Mouse (Mus musculus) kidney, postnatal 25 days (tissue): ENCODE results near the gene Adra1d.

Experiments
- DNase-seq, 2 experiments: peaks; one replicate each; pipeline ENCODE4 v3.0.0; 2021; ENCODE audit warnings: mixed read lengths in 2 of 2

Adra1d gene

DNA sequence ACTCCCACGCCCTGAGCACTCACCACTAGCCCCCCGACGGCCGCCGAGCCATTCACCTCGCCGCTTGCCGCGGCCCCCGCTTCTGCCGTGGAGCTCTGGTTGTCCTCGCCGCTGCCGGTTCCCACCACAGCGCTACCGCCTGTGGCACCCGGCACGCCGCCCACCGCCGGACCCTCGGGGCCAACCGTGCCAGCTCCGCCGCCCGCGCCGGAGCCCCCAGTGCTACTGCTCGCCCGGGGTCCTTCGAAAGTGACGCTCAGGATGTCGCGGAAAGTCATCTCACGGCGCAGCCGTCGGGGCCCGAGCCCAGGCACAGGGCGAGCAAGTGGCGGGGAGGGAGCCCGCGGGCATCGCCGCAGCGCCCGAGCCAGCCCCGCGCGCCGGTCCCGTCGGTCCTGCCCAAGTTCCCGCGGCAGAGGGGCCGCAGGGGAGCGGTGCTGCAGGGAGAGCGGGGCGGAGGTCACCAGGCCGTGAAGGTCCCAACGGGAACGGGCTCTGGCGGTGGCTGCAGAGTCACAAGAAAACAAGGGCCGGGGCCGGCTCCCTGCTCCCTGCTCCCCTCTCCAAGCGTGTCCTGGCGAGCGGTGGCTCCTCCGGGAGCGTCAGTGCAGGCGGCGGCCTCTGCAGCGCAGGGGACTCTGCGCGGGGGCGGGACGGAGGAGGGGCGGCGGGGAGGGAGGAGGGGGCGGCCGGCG, at the start of gene Adra1d:
Adra1d (minus strand) TSS at position 393 of the 695 bp plus-strand sequence.
- DNase-seq: peak; percentile 30 to 50

DNA sequence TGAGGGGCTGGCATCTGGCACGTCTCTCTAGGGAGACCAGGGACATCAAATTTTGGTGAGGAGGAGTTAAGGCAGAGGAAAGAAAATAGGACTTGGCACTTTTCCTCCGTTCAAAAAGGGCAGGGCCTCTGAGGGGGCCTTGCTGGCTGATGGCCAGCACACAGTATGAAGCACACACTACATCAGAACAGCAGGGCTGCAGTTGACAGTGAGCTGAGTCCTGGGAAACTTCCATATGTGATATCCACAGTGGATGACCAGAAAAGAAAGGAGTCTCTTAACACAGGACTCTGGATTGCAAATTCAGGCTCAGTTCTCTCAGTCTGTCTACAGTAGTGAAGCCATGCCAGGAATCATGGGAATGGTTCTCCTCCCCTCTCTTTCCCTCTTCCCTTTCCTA, 39.8 kb upstream of the Adra1d start:
- DNase-seq: no peak

DNA sequence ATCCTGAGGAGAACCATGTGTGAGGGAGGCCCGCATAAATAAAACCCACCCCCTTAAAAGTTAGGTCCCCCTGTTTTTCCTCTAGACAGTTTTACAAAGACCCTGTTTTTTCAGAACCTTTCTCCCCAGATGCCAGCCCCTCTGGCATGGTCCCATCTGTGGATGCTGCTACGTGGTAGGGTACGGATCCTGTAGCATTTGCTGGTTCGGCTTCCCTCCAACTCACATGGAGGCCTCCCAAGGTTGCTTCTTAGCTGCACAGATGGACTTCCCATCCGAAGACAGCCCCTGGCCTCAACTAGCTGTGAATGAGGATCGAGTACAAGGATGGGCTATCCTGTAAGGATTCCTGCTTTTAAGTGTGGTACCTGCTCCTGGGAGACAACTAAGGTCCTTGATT, 32.8 kb upstream of the Adra1d start:
- no peak for DNase-seq

DNA sequence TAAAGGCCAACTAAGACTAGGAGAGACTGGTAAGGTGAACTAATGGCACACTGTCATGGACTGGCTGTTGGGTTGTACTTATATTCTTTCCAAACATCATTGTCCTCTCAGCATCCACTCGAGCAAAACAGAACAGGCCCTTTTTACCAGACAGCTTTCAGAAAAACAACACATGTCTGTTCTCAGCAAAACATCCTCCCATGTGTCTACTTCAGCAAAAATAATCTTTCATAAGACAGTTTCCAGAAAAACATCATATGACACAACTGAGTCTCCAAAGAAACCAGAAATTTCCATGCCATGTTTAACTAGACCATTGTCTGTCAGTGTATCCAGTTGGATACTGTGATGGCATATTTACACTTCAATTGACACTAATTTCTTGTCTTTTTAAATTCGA, 25.4 kb upstream of the Adra1d start:
- no peak for DNase-seq

DNA sequence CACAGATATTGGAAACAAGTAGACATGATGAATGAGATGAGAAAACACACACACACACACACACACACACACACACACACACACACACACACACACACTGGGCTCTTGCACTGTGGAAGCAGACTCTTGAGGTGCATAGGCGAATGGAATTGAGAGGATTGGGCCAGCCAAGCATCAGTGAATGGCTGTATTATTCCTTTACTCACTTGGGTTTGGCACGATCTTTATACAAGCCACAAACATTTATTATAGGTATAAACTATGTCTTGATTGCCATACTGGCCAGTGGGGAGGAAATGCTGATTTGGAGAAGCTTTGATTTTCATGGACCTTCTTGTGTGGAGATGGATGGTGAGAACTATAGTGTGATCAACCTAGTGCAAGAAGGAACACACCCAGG, 19.4 kb upstream of the Adra1d start:
- no peak for DNase-seq

DNA sequence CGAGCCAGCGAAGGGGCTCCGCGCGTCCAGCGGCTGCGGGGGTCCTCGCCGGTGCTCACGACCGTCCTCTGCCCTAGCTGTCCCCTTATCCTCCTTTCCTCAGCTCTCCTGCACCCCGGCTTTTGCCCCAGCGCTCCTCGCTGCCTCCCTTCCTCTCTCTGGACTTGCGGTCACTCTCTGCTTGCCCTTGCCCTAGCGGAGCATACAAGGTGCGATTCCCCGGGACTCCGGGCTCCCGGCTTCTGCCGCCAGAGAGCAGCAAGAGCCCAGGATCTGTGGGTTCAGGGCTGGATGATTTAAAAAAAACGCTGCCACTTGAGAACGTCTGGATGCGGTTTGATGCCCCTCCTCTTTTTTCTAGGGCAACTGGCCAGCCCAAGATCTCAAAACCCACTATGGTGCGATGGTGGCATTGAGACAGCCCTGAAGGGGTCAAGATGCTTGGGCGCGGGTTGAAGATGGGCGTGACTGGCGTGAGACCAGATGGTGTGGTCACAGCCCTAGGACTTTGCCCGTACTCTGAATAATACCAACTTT, 571 bp upstream of the Adra1d start:
- peak; percentile 65 to 79 for DNase-seq

DNA sequence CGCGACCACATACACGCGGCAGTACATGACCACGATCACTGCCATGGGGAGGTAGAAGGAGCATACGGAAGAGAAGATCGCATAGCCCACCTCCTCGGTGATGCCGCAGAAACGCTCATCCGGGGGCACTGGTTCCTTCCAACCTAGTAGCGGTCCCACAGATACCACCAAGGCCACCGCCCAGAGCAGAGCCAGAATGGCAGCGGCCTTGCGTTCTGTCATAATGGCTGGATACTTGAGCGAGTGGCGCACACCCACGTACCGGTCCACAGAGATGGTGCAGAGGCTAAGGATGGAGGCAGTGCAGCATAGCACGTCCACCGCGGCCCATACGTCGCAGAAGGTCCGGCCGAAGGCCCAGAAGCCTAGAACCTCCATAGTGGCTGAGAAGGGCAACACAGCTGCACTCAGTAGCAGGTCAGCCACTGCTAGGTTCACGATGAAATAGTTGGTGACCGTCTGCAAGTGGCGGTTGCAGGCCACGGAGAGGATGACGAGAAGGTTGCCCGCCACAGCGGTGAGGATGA, 676 bp downstream of the Adra1d start:
- DNase-seq: no peak

DNA sequence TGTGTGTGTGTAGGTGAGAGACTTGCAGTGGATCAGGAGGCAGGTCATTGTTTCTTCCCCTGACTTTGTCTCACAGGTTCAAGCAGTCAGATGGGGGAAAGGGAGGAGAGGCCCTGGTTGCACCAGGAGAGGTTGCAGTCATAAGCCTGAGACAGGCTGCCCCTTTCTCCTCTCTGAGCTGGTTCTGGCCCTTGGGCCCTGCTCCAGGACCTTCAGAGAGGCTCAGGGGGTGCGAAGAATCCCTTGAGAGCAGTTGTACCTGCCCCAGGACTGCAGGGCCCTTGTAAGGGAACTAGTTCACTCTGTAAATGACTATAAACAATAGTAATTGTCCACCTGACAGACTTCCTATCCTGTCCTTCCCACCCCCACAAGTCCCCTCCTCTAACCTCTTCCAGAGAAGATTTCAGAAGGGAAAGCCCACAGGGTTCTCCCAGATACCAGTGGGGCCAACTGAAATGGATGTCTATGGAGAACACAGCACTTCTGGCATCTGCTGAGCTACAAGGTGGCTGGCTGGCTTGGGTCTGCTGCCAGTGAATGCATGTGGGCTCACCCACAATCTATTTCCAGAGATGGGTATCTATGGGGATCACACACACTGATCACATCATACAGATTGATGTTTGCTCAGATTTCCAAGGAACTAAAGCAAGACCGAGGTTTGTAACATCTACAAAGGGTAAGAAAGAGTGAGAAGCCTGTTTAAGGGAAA, 1.7 kb downstream of the Adra1d start:
- DNase-seq: no peak

DNA sequence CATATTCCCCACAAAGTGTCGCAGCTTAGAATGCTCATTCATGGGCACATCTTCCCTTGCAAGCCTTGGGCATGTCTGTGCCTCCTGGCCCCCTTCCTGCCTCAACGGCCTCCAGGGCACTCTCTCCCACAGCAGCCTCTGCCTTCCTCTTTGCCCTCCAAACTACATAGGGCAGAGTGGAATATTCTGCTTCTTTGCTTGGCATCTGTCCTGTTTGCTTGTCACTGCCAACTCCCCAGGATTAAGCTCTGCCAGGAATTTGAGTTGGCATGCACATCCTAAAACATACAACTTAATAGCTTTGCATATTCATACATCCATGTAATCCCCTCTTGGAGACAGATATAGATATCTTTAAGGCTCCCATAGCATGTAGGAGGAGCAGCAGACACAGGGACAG, 4.2 kb downstream of the Adra1d start:
- no peak for DNase-seq

DNA sequence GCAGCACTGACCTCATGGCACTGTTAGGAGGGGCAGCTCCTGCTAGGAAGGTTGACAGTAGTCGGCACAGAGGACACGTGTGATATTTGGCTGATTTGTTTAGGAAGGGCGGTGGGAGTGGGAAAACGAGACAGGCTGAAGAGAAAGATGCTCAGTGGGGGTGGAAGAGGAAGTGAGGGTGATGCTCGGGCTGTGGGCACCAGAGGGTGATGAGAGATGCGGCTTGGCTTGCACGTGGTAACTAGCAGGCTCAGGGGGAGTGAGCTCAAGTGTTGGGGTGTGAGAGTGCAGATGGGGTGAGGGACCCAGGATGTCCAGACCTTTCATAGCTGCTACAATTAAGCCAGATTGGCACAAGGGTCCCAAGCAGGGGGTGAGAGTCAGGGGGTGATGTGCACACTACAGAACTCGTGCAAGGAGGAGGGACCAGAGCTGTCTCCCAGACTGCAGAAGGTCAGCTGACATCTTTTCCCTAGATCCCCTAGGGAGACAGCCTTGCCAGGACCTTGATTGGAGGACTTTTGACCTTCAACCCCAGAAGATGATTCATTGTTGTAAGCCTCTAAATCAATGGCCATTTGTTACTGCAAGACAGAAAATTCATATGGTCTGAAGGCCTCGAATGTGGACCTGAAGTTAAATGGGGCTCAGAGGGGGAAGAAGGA, 9.2 kb downstream of the Adra1d start:
- DNase-seq: no peak

DNA sequence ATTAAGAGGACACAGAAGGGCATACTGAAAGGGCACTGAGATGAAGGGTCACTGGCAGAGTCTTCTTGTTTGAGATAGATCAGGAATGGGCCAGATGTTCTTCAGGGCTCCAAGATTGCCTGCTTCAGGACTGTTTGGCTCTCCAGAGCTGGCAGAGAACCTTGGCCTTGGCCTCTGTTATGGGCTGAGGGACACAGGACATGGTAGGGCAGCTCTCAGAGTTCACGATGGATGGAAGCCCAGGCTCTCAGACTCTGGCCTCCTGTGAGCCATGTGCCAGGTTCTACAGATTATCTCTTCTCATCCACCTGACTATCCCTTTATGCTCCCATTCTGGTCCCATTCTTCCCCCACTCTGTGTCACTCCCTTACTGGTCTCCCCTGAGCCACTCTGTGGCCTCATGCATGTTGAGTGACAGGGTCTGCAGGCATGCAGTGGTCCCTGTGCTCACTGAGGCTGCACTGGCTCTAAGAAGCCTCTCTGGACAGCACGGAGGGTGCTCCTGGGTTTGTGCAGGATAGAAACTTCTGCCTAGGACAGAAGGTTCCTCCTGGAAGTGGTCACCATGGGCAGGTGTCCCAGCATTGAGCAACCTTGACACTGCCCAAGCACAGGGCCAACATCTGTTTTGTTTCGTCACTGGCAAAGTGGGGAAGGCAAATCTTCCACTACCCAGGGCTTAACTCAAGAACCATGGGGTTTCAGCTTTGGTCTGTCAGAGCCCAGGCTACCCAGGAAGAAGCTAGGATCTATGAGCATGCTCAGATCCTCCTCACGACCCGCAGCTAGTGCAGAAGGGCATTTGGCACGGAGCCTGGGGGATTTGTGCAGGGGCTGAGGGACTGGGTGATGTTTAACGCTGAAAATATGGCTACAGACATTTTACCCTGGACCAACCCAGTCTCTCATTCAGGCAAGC, 10.1 kb downstream of the Adra1d start:
- no peak for DNase-seq

DNA sequence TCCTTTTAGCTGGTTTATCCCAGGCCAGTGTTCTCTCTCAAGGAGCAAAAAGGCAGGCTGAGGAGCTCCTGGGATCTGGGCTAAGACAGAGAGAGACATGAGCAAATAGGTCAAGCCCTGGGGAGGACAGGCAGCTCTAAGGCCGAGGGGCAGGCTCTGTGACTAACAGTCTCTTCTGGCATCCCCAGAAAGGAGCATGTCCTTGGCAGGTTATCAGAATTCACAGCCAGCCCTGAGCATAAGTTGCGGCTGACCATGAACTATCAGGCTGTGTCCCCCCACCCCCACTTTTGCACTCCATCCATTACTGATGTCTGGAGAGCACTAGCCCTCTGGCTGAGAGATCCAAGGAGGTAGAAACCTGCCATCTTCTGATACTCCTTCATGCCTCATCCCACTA, 11.2 kb downstream of the Adra1d start:
- DNase-seq: no peak

DNA sequence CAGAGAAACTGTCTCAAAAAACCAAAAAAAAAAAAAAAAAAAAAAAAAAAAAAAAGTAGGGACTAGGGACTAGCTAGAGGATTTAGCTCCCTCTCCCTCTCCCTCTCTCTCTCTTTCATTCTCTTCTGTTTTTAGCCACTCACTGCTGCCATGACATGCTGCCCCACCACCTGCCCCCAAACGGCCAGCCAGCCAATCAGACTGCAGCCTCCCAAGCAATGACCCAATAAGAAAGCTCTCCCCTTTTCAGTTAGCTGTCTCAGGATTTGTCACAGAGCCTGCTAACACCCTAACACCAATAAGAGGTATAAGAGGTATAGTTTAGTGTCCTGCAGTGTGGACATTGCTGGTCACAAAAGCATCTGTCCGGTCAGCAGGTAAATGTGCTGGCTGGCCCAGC, 11.6 kb downstream of the Adra1d start:
- no peak for DNase-seq

DNA sequence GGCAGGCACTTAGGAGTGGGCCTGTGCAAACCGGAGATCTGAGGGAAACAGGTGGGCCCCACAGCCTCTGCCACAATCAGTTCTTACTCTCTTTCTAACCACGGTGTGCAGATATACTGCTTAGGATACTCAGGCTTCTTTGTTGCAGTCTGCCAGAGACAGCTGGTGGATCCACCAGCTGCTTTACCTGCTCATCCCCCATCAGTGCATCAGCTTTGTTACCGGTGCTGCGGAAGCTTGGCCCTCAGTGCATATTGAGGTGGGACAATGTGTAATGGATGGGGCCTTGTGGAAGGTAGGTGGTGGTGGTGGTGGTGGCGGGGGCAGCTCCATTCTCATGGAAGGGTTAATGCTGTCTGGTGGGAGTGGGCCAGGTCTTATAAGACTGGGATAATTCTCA, 13.0 kb downstream of the Adra1d start:
- no peak for DNase-seq

DNA sequence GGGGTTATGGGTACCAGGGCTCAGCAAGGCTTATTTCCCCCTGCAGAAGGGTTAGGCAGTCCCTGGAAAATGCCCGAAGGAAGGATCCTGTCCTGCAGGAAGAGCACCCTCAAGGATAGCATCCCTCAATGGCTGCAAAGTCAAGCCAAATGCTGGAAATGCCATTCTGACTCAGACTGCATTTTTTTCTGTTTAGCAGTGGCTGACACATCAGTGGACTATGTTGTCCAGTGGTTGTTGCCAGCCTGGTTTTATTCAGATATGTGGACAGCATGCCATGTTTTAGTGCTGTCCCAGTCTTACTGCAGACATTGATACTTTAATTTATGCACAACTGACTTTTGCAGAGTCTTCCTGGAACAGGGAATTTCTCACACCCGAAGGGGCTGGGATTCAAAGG, 13.8 kb downstream of the Adra1d start:
- no peak for DNase-seq

DNA sequence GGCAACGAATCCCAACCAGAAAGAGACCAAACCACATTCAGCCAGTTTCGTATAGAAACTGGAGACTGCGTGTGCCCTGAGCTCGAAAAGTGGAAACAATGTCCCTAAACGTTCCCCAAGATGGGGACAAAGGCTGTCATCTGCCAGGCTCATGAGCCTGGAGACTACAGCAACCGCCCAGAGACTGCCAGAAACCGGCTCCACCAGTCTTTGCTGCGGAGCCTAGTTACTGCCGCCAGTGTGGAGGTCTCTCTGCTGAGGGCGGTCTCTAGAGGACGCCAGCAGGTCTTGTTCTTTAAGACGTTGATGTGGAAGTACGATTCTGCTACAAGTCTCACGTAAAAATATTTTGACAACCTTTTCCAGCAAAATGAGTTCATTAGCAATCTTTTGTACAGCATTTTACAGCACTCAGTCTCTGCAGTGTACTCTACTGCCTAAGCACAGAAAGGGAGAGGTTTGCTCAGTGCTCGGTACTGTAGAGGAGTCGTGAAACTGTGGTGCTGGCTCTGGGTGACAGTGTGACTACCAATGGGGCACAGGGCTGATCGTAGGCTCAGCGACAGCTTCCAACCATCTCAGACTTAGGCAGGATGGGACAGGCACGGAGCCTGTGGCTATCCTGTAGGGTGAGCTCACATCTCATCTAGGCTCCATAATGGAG, 15.2 kb downstream of the Adra1d start:
- DNase-seq: no peak

DNA sequence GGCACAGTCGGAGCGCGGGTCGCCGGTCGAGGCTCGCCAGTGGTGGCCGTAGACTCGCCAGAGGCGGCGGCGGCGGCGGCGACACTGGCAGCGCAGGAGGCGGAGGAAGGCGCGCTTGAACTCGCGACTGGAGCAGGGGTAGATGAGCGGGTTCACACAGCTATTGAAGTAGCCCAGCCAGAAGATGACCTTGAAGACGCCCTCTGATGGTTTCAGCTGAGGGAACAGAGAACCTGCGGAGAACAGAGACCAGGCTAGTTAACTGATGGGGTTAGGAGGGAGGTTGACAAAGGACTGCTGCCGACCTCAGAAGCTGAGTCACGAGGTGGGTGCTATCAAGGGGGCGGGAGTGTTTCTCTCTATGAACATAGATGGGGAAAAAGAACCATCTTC, 15.8 kb downstream of the Adra1d start:
- DNase-seq: no peak

DNA sequence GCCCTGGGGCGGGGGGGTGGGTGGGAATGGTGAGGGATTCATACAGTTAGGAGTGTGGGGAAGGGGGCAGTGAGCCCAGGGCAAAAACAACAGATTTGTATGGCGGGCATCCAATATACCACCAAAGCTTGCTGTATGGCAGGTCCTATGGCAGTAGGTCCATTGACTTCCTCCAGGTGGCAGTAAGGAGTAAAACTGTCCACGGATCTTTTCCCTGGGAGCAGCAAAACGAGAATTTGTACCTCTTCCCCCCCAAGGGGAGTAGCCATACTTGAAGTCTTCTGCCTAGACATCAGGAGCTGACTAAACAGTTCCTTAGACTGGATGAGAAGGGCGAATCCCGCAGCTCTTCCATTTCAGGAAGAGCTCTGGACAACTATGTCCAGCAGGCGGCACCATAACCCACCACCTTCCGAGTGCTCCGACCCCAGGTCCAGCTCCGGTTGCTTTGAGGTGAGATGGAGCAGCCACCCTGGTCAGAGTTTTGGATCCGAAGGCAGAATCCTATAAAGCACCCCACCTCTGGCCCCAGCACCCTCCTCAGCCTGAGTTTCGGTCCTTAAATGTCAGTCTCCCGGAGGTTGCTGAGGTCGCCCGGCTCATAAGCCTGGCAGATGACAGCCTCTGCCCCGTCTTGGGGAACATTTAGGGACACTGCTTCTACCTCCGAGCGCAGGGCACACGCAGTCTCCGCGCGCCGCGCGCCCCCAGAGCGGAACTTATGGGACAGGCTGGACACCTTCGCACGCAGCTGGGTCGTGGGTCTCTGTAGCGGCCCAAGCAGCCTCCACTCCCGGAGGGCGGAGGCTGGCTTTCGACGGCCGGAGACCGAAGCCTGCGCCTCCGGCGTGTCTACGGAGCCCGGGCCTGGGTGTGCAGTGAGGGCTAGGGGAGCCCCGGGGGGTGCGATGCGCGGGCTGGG, 16.4 kb downstream of the Adra1d start:
- DNase-seq: peak; percentile 58 to 71

DNA sequence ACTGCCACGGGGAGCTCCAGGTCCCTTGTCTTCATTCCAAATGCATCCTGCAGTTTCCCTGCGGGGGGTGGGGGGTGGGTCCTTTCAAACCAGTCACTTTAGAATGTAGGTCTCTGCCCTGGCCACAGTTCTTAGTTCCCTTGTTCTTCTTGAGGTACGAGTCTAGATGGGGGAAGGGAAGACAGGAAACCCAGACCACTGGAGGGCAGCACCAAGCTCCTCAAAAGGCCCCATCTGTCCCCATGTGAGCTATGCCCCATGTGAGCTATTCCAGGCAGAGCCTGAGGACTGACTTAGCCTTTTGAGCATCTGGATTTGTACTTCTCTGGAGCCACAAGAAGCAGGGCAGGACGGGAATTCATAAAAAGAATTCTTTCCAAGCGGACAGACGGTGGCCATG, 19.6 kb downstream of the Adra1d start:
- DNase-seq: no peak

DNA sequence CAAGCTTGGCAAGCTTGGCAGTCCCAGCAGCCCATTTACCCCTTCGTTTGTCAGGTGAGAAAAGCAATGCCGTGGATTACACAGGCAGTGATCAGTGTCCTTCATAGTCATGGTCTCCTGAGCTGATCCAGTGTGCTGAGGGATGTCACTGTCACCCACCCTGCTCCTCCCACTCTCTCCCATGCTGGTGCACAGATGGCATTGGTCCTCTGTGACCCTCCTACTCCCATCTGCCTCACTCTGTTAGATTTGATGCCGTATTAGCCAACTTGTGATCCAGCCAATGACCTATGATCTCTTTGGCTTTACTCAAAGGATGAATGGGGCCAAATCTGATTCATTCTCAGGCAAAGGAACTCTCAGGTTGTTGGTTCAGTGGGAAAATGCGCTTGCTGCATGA, 20.4 kb downstream of the Adra1d start:
- no peak for DNase-seq

DNA sequence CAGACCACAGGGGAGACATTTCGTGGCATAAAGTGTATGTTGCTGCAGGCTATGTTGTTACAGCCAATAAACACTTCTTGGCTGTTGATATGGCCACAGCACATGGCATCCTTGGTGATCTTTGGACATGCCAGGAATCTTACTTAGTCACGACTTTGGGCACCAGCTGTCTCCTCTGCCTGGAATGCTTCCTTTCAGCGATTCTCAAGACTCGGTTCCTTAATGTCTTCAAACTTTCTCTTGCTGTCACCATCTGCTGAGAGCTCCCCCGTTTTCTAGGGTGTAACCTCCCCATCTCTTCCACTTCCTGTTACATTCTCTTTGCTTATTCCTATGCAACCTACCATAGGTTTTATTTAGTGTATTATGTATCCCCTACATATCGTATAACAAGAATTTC, 22.3 kb downstream of the Adra1d start:
- no peak for DNase-seq
